Mouse (Mus musculus): Measurements from ENCODE around the gene Ripply2.

- TF ChIP-seq POLR2A (IDR thresholded peaks at IDR 0.05; ENCODE audit: control insufficient read depth, low read depth, low read length) (no peak), CTCF (IDR thresholded peaks at IDR 0.05; ENCODE audit: control insufficient read depth, insufficient read depth, insufficient replicate concordance, low read depth, low read length) (no peak)
Measured at GRCm38 (mm10) chr9:87008919-87009318, 6.4 kb upstream of the Ripply2 start.

Data from testis, adult 2 months (tissue).